Mouse (Mus musculus) ES-E14 (cell line): Measurements from ENCODE around the gene Axin2. TPM values are rescaled to one million over a fixed set of nuclear protein-coding genes. Genes with fewer than 3 reads are reported as not detected.

Experiments used
- DNase-seq: peaks from one replicate; pipeline ENCODE4 v3.0.0-alpha.2; 2013; ENCODE audit warnings: low read depth, low spot score
- H3K27ac ChIP-seq: 2 replicates; pipeline ENCODE4 v1.5.1; 2012; ENCODE audit warnings: low read depth, mild to moderate bottlenecking, low read length, moderate library complexity, mixed read lengths; ENCODE audit not compliant: poor library complexity, insufficient read depth, severe bottlenecking
- H3K36me3 ChIP-seq: 2 replicates; pipeline ENCODE4 v1.6.1; 2012; ENCODE audit warnings: mild to moderate bottlenecking, low read length, moderate library complexity, mixed read lengths; ENCODE audit not compliant: control insufficient read depth, poor library complexity, insufficient read depth, severe bottlenecking
- H3K4me1 ChIP-seq, 2 experiments: fragments of 150-350 bp in 1 of 2; sonication (generic) in 1 of 2; 2 replicates each; pipeline ENCODE4 v1.6.1; 2012; ENCODE audit warnings: low read length in 2 of 2, mild to moderate bottlenecking in 1 of 2, mixed read lengths in 1 of 2; ENCODE audit not compliant: control insufficient read depth in 2 of 2, insufficient read depth in 2 of 2, poor library complexity in 1 of 2
- H3K4me3 ChIP-seq, 2 experiments: fragments of 150-350 bp in 1 of 2; sonication (generic) in 1 of 2; 2 replicates each; pipeline ENCODE4 v1.5.1; 2012; ENCODE audit warnings: low read length in 2 of 2, low read depth in 1 of 2, mild to moderate bottlenecking in 1 of 2, mixed read lengths in 1 of 2; ENCODE audit not compliant: insufficient read depth in 1 of 2, poor library complexity in 1 of 2, severe bottlenecking in 1 of 2
- H3K9ac ChIP-seq: 2 replicates; pipeline ENCODE4 v1.6.1; 2012; ENCODE audit warnings: low read depth, mild to moderate bottlenecking, low read length, mixed read lengths; ENCODE audit not compliant: poor library complexity, insufficient read depth, severe bottlenecking
- H3K9me3 ChIP-seq: fragments of 150-350 bp; sonication (generic); 2 replicates; pipeline ENCODE4 v1.6.1; 2012; ENCODE audit warnings: low read depth, mild to moderate bottlenecking, low read length; ENCODE audit not compliant: control insufficient read depth, insufficient read depth
- CHD2 ChIP-seq: IDR thresholded peaks from 2 replicates; pipeline ENCODE4 v1.6.1; 2014; ENCODE audit warnings: mild to moderate bottlenecking, low read depth, low read length, inconsistent platforms
- HCFC1 ChIP-seq: IDR thresholded peaks from 2 replicates; pipeline ENCODE4 v1.6.1; 2012; ENCODE audit warnings: low read length, inconsistent platforms, borderline replicate concordance; ENCODE audit not compliant: insufficient read depth
- MAFK ChIP-seq: IDR thresholded peaks from 2 replicates; pipeline ENCODE4 v1.6.1; 2014; ENCODE audit warnings: mild to moderate bottlenecking, low read depth, low read length, inconsistent platforms; ENCODE audit not compliant: insufficient read depth
- ZC3H11A ChIP-seq: IDR thresholded peaks from 2 replicates; pipeline ENCODE4 v1.6.1; 2012; ENCODE audit warnings: low read depth, mild to moderate bottlenecking, inconsistent platforms, low read length, borderline replicate concordance
- ZNF384 ChIP-seq: IDR thresholded peaks from 2 replicates; pipeline ENCODE4 v1.6.1; 2012; ENCODE audit warnings: low read depth, low read length, inconsistent platforms
- in situ Hi-C, 2 experiments: fragments of 600-800 bp; cut with MboI; formaldehyde crosslinking; loops; one replicate each; pipeline ENCODE4 v1.15.1; 2025; ENCODE audit warnings: low sequenced_read_pairs in 2 of 2, inconsistent platforms in 1 of 2; ENCODE audit not compliant: unreplicated experiment in 2 of 2
- total RNA-seq: library from RNA; depleted of rRNA; stranded (reverse); fragments of 300-350 nt; gene quantifications from 2 replicates; pipeline ENCODE4 v1.2.3, GENCODE M21; 2012; rRNA removed

Axin2 gene
- total RNA-seq, 1 experiment: 12.3 TPM

GRCm38 (mm10) chr11:108993414-108993813 is 73.3 kb downstream of the Axin2 start:
- TF ChIP-seq HCFC1 (no peak), CHD2 (no peak)
- in situ Hi-C loops: no loop called here

DNA sequence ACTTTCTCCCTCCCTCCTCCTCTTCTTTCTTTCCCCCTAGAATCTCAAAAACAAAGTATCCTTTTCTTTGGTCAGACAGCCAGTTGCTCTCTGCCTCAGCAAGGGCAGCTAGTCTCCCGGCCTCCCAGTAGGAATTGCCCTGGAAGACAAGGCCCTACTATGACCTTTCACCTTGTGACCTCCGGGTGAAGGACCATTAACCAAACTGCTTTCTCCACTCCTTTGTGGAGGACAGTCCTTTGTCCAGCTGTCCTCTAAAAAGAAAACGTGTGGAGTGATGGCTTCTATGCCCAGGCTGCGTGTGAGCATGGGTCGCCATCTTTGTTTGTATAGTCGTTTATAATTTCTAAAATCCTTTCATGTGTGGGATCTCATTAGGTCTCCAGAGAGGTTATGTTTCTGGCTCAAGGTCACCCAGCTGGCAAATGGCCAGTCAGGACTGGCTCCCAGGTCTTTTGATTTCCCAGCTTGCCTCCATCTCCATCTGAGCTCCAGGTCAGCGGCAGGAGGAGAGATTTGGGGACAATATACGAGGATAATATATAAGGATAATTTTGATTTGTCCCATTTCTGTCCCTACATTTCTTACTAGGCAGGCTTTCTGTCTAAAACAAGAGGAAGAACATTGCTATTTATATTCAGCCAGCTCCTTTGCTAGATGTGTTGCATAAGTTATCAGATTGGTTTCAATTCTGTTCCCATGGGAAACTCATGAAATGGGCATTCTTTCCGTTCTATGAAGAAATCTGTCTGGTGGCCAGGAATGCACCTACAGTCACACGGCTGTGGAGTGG is 75.2 kb downstream of the Axin2 start:
- Histone ChIP-seq H3K9me3 (0 out of 2 replicates have a peak, but pooled peaks cover 1% of the 10 kb centered on the region), H3K4me1 (no peaks in the 10 kb centered on the region), H3K9ac (no peak overlapping the region), H3K4me3 (no peak overlapping the region), H3K36me3 (no peaks in the 10 kb centered on the region), H3K27ac (no peak overlapping the region)
- TF ChIP-seq ZNF384 (no peak), ZC3H11A (no peak), CHD2 (no peak), MAFK (no peak), HCFC1 (no peak)
- DNase-seq: no peak
- in situ Hi-C loops: no loop called here

More at GRCm38 (mm10) chr11:108993414-108993813, 73.3 kb downstream of the Axin2 start:
- no peaks in the 10 kb centered on the region for H3K36me3 ChIP-seq
- H3K9ac ChIP-seq: no peak overlapping the region
- no peak for DNase-seq
- H3K9me3 ChIP-seq: 0 out of 2 replicates have a peak, but pooled peaks cover 1% of the 10 kb centered on the region
- no peak overlapping the region for H3K27ac ChIP-seq
- no peak overlapping the region for H3K4me3 ChIP-seq
- no peaks in the 10 kb centered on the region for H3K4me1 ChIP-seq

- no peak for TF ChIP-seq MAFK
- TF ChIP-seq HCFC1: no peak
- TF ChIP-seq CHD2: no peak
- no peak for TF ChIP-seq ZC3H11A
- no peak for TF ChIP-seq ZNF384
- H3K27ac ChIP-seq: no peak overlapping the region
- in situ Hi-C loops: no loop called here
Measured at GRCm38 (mm10) chr11:108995990-108996533, 75.9 kb downstream of the Axin2 start.

DNA sequence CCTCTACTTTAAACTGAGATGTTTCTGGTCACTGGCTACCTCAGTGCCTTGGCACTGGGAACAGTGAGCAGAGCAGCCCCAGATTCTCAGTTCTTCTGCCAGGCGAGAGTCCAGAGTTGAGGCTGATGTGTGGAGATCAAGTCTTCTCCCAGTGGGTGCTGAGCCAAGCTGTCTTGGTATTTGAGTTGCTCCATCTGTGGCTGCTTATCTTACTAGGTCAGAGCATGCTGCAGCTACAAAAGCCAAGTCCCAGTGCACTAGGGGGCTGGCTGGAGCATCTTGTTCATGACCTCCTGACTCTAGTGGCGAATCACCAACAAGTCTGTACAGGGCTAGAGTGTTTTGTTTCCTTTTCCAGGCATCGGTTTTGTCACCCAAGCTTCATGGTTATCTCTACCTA is 77.7 kb downstream of the Axin2 start:
- no peak overlapping the region for H3K4me3 ChIP-seq
- in situ Hi-C loops: no loop called here
- H3K9ac ChIP-seq: no peak overlapping the region
- TF ChIP-seq ZC3H11A (no peak), CHD2 (no peak), MAFK (no peak), HCFC1 (no peak), ZNF384 (no peak)
- H3K27ac ChIP-seq: no peak overlapping the region
- no peaks in the 10 kb centered on the region for H3K36me3 ChIP-seq
- 0 out of 2 replicates have a peak, but pooled peaks cover 1% of the 10 kb centered on the region for H3K9me3 ChIP-seq
- no peak for DNase-seq
- H3K4me1 ChIP-seq: no peaks in the 10 kb centered on the region

More at GRCm38 (mm10) chr11:108995990-108996533, 75.9 kb downstream of the Axin2 start:
- Histone ChIP-seq H3K4me1 (no peaks in the 10 kb centered on the region), H3K9ac (no peak overlapping the region), H3K4me3 (no peak overlapping the region), H3K9me3 (0 out of 2 replicates have a peak, but pooled peaks cover 1% of the 10 kb centered on the region), H3K36me3 (no peaks in the 10 kb centered on the region)
- no peak for DNase-seq

Other genes with a start within 250 kb of the Axin2 start
- not detected in 2 replicates for gene E030025P04Rik, start 224.0 kb downstream of the Axin2 start, total RNA-seq